Mouse (Mus musculus) cerebellum, adult 11-12 months (tissue): ENCODE data around the gene Rwdd2b.
A peak's percentile ranks its signal among the peaks of the same experiment; 100 is the strongest.

Experiments used
- DNase-seq: peaks from one replicate; pipeline ENCODE4 v3.0.0; 2022

Rwdd2b gene

DNA sequence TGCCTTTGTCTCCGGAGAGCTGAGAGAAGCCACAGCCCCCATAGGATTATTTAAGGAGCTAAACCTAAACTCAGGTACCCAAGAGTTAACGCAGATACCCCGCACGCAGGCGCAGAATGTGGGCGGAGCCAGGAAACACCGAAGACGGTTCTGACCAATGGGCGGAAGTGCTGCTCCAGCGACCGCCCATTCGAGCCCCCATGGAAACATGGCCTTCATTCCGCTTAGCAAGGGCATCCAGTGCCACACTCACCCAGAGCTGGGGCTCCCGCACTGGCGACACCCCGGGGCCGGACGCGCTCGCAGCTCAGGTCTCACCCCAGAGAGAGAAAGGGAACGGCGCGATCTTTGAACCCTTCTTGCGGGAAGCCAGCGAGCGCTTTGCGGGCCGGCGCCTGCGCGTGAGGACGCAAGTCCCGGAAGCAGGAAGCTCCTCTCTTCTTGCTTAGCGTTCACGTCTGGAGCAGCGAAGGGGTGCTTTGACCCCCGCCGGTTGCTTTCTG, at the start of gene Rwdd2b:
Gene Rwdd2b, minus strand, starts transcription at position 390 of the 503 bp plus-strand sequence.
- peak; percentile 91 for DNase-seq

DNA sequence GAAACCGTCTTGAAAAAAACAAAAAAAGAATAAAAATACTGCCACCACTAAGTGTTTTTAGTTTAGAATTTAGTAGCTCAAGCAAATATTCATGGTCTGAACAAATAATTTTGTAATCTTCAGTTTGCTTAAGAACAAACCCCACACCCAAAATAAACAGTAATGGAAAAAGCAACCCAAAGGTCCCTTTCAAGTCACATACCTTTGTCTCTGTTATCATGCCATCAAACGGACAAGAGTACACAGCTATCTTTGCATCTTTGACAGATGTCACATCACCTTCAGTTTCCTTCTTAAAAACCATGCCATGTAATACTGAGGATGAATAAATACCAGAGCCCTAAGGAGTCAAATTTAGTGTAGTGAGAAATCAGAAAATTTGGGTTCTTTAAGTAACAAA, 48.2 kb upstream of the Rwdd2b start:
- DNase-seq = no peak

DNA sequence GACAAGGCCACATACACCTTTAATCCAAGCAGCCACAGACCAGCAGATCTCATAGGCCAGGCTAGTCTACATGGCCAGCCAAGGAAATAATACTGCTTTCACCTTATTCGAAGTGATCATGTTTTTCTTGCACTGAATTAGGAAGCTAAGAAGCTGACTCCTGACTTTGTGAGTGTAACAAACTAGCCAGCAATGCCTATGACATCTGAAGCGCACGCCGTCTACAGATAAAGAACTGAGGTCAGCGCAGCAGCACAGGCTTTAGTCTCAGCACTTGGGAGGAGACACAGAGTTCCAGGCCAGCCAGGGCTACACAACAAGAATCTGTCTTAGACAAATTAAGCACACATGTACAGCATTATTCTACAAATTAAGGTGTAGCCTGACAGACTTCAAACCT, 46.4 kb upstream of the Rwdd2b start:
- DNase-seq = no peak

DNA sequence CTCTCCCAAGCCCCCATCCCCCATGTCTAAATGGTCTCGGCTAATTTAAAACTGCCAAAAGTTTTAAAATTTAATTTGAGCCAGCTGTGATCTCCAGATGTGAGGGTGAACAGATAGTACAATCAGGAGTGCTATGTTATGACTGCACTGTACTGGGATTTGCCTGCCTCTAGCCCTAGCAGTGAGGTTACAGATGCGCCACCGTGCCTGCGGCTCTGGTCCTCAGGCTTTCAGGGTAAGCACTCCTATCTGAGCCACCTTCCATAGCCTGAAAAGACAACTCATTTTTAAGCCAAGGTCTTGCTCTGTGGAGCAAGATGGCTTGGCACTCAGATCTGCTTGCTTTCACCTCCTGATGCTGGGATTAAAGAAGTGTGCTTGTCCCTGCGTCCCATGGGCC, 44.0 kb upstream of the Rwdd2b start:
- DNase-seq = no peak

DNA sequence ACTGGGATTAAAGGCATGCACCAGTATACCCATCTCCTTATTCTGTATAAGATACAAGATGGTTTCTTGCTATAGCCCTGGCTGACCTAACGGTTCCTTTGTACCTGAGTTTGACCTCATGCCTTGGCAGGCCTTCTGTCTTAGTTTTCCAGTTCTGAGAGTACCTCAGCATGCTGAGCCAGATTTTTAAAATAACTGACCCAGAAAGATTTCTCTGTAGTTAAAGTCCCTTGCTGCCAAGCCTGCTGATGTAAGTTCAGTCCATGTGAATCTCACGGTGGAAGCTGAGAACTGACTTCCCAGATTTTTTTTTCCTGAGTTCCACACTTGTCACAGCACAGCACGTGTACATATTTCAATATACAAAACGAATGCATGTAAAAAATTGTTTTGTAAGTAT, 30.2 kb upstream of the Rwdd2b start:
- no peak for DNase-seq

DNA sequence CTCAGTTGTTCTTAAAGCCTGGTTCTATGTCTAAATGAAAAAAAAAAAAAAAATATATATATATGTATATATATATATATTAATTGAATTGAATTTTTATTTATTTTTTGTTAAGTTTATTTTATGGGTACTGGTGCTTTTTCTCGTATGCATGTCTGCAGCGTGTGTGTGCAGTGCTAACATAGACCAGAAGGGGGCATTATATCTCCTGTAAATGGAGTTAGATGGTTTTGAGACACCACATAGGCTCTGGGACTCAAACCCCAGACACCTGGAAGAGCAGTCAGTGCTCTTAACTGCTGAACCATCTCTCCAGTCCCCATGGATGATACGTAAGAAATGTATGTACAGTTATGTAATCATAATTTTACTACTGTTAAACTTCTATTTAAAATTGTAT, 18.4 kb upstream of the Rwdd2b start:
- no peak for DNase-seq

DNA sequence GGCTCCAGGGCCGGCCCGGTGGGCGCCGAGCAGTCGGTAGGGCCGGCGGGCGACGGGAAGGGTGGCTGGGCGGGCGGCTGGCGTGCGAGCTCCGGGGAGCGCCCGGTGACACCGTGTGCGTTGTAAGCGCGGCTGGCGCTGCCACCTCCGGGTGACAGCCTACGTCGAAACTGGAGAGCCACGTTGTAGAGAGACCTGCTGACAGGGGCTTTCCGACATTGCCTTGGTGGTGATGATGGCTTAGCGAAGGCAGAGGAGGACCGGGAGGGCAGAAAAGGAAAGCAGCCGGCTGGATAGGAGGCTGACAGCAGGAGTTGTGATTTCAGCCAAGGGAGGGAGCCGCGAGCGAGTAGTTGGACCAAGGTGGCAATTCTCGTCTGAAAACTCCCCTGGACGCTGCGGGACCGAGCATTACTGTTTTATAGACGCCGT, 14.8 kb upstream of the Rwdd2b start:
- DNase-seq = no peak

DNA sequence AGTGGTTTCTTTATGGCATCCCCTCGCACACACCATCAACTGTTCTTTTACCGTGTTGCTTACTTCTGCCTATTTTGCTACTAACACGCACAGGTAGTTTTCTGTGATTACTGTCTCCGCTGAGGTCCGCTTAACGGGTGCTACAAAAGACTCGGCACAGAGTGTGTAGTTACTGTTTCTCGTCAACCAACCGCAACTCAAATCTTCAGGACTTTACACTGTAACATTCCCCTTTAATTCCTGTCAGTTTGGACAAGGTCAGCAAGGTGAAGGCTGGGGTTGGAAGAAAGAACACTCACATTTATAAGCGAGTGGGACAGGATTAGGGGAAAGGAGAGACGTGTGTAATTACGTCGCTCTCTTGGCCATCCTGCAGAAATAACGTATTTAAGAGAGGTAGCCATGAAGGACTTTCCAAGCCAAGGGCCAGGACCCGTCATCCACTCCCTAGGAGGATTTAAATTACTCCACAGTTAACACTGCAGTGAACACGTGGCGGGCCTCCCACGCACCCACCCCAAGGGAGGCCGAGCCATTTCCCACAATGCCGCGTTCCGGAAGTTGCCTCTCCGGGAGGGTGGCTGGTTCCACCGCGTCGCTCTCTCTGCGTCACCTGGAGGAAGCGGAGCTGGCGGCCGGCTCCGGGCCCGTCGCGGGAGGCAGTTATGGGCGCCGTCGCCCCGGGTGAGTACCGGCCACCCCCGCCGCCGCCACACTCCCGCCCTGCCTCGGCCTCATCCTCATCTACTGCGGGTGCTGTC, 14.2 kb upstream of the Rwdd2b start, which contains the start of gene Usp16:
Gene Usp16, plus strand, starts transcription at position 285 of the 761 bp plus-strand sequence.
- DNase-seq = peak; percentile 89

DNA sequence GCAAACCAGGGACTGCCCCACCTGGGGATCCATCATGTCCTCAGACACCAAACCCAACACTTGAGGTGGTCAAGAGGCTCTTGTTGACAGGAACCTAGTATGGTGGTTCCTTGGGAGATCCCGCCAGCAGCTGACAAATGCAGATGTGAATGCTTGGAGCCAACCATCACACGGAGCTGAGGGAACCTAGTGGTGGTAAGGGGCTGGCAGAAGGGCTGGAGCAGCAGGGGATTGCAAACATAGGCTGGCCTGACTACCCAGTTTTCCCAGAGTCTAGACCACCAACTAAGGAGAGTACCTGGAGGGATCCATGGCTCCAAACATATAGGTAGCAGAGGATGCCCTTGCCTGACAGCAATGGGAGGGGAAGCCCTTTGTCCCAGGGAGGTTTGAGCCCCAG, 12.9 kb upstream of the Rwdd2b start:
- no peak for DNase-seq

DNA sequence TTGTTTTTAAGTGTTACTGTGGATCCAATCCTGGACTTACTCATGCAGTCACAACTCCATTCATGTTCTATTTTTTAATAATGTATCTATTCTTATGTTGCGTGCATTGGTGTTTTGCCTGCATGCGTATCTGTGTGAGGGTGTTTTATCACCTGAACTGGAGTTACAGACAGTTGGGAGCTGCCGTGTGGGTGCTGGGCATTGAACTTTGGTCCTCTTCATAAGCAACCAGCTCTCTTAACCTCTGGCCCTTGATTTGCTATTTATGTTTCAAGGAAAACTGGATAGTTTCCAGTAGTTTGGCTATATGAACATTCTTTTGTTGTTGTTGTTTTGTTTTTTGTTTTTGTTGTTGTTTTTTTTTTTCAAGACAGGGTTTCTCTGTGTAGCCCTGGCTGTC, 5.2 kb upstream of the Rwdd2b start:
- no peak for DNase-seq

DNA sequence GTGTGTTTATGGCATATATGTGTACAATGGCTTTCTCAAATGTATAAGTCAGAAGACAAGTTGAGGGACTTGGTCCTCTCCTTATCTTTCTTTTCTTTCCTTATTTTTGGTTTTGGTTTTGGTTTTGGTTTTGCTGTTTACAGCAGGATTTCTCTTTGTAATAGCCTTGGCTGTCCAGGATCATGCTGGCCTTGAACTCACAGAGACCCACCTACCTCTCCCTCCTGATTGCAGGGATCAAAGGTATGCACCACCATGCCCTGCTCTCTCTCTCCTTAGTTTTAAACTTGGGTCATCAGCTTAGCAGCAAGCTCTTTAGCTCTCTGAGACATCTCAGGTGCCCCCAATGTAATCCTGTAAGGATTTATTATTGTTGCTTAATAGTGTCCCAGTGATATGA, 4.7 kb upstream of the Rwdd2b start:
- DNase-seq = no peak

DNA sequence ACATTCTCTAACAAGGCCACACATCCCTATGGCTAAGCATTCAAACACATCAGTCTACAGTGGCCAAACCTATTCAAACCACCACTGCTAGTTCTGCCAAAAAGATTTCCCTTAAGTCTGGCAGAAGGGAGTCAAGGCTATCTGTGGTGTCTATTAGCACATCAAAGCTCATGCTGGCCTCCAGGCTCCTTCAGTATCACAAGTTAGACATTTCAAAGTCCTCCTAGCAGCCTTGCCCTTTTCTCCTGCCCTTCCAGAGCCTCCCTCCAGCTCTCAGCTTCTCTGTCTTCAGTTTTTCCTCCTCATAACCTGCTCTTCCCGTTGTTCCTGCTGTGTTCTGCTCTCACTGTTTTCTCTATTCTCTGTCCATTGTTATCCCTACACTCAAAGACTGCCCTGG, 3.7 kb upstream of the Rwdd2b start:
- no peak for DNase-seq

DNA sequence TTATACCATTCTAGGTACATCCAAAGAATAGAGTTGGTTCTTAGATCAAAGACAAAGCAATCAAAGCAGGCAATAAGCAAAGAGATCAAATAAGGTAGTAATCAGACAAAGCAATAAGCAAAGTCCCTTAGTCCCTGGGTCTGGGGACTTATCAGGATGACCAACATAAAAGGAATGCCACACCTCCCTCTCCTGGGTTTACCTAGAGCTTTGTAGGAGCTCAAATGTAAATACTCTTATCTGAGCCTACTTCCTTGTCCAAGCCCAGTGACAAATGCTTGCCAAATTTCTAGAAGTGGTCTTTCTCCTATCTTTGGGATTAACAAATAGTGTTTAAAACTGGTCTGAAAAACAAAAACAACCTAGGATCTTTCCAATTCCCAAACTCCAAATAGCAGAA, 2.9 kb upstream of the Rwdd2b start:
- no peak for DNase-seq

DNA sequence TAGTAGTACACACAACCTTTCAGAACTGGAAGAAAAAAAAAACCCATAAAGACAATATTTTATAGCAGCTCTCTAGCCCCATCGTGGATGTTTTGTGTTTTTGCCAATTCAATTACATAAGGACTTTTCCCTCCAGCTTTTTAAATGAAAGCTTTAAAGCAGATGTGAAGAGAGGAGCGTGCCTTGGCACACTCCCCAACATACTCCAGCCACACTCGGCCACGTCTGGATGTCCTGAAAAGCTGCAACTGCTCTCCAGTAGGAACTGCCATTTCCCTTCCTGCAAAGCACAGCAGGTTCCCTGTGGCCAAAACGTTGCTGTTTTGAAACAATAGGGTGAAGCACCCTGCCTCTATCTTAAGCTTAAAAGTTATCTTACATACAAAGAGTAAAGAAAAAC, 1.9 kb upstream of the Rwdd2b start:
- no peak for DNase-seq

DNA sequence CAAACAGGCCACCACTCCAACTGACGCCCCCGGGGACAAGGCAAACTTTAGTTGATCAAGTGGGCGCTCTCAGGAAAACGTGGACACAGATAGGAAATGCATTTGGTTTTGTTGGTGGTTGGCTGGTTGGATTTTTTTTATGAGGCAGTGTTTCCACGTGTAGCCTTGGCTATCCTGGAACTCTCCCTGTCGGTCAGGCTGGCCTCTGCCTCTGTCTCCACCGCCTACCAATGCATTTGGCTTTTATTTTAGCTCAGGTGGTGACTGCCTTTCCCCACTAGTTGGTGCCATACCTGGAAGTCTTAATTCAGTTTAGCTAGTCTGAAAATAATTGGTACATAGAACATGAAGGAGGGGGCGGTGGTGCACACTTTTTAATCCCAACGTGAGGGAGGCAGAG, 716 bp upstream of the Rwdd2b start:
- DNase-seq = peak; percentile 31

DNA sequence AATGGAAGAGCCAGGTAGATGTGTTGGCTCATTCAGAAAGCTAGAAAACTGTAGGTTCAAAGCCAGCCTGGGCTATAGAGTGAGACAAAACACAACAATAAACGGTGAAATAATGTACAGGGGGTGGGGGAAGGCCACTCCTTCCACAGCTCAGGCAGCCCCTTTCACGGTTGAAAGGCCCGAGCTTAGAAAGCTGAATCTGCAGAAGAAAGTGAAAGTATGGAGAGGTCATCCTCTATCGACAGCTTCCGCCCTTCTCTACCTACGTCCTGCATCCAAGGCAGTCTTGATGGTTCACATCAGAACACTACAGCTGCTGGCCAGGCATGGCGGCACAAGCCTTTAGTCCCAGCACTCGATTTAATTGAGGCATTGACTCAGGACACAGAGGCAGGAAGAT, 1.7 kb downstream of the Rwdd2b start:
- DNase-seq = no peak

DNA sequence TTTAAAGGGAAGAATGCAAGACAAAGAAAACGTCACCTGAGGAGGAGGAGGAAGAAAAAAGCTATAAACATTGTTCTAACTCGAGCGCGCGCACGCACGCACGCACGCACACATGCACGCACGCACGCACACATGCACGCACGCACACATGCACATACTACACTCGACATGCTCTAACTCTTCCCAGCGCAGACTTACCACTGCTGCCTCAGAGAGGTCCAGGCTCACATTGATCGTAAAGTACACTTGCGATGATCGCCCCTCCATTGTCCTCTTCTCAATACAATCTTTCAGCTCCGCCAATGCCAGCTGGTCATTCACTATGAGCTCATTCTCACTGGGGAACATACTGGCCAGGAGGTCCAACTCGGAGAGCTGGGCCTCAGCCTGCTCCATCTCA, 3.3 kb downstream of the Rwdd2b start:
- DNase-seq = no peak

DNA sequence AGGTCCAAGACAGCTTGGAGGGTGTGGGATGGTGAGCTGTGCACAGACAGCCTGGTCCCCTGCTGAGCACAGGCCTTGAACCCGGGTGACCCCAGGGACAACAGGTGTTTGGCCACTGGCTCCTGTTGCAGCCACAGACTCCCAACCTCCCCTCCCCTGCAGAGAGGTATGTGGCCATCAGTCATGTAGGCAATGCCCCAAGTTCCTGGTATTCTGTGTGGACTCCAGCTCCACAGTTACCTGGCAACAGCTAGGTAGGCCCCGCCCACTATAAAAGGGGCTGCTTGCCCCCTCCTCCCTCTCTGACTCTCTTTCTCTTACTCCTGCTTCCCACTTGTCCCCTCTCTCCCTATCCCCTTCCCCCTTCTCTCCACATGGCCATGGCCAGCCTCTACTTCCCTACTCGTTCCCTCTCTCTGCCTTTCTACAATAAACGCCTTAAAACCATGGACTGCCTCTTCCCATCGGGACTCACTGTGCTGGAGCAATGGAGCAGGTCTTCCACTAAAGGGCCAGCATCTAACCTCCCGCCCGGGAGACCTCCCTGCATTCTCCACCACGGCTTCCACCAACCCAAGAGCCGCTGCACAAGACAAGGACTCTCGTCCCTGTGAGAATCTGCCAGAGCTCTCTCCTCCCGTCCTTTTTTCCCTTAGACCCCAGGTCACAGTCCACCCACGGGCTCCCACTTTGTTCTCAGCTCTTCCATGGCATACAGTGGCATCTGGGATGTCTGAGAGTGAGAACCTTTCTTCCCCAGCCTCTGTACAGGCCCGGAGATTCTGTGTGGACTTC, 4.8 kb downstream of the Rwdd2b start:
- DNase-seq = no peak

DNA sequence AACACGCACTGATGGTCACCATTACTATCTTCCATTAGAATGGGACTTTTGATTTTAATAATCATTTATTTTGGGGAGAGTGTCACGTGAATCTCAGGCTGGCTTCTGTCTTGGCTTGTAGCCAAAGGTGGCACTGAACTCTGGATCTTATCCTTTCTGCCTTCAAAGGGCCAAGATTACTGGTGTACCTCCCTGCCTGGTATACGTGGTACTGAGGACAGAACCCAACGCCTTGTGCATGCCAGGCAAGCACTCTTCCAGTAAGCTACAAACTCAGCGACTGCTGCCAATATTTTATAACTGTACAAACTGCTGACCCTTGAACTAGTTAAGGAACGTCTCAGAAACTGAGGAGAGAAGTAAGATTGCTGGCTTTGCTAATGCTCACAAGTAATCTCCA, 5.4 kb downstream of the Rwdd2b start:
- no peak for DNase-seq

DNA sequence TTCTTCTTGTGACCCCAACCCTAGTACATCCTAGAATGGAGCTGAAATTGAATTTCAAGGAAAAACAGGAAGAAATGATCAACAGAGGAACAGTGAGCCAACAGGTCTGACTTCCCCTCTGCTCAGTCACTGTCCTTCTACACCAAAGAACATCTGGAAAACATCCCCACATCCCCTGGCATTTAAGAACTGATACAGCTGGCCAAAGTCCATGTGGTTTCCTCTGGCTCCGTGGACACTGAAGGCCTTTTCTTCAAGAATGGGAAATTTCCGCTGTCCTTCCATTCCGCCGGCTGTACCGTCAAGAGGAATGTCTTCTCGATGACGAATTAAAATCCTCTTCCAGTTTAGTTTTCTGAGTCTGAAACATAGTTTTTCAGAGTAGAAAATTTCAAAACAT, 6.1 kb downstream of the Rwdd2b start:
- DNase-seq = no peak

DNA sequence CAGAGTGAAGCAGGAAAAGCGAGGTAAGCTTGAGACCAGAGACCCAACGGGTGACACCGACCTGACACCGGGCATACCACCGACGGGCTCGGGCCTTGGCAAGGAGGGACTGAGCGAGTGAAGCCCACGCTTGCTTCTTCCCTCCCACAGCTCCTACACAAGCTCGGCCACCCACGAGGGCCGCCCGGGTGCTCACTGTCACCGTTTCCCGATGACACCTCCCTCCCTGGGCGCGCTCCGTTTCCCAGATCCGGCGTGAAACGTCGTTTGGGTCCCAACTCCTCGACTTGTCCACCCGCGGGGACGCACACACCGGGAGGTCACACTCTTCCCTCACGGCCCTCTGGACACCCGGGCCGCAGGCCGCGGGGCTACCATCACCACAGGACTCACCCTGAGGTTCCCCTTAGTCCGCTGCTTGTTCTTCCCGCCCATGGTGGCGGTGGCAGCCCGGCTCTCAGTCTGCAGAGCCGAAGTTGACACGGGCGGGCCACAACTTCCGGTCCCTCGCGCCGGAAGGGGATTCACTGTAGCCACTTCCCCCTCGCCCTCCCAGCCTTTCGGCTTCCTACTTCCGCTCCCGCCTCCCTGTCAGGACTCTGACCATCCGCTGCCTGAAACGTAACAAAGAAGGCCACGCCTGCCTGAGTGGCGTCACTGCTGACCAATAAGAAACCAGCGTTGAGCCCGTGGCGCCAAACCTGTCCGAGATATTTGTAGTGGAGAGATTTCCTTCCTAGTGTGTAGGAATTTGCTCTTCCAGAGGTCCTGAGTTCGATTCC, 8.1 kb downstream of the Rwdd2b start, which contains the start of gene Ltn1:
Gene Ltn1, minus strand, starts transcription at position 580 of the 782 bp plus-strand sequence.
- DNase-seq = peak; percentile 98

DNA sequence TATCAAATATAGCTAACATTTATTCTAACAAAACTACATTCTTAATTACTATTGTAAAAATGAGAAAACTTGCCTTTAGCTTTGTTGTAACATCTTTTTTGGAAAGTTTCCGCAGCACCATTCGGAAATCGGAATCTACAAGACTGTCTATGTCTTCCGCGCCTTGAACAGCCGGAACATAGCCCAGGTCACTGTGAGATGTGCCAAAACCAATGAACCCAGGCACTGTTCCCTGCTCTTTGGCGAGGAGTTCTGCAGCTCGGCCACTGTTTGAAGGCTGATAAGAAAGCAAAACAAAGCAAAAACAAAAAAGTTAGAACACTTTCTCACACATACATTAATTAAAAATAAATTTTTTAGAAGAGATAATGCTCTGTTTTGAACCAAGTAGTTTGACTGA, 12.9 kb downstream of the Rwdd2b start:
- no peak for DNase-seq

DNA sequence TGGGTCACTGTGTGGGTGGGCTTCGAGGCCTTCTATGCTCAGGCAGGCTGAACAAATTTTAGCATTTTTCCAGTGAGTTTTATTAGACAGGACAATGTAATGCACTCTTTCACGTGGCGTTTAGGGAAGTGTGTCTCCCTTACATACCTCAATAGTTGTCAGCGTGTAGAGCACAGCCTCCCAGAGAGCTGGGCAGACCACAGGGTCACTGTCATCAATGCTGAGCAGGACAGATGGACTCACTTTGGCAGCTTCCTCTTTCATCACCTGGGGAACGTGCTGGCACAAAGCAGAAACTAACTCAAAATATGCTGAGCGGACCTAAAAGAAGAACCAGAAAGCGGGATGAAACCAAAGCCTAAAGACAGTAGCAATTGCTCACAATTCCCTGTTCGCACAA, 19.7 kb downstream of the Rwdd2b start:
- no peak for DNase-seq
